Mouse (Mus musculus) liver, adult 2 months (tissue): Measurements from ENCODE around the gene Filip1l. TPM values are rescaled to one million over a fixed set of nuclear protein-coding genes. Genes with fewer than 3 reads are reported as not detected.

Source experiments
- DNase-seq: peaks from one replicate; pipeline ENCODE4 v3.0.0-alpha.2; 2011; ENCODE audit warnings: low read depth, low spot score; ENCODE audit errors: extremely low read depth
- H3K27ac ChIP-seq: fragments of 200-500 bp; replicated peaks from 2 replicates; pipeline ENCODE4 v1.5.1; 2012; ENCODE audit warnings: low read depth, mild to moderate bottlenecking, control low read depth, inconsistent platforms, low read length; ENCODE audit not compliant: insufficient read depth
- H3K27me3 ChIP-seq: fragments of 200-500 bp; 2 replicates; pipeline ENCODE4 v1.6.1; 2012; ENCODE audit warnings: mild to moderate bottlenecking, moderate library complexity, low read length, inconsistent platforms; ENCODE audit not compliant: control insufficient read depth, insufficient read depth
- H3K36me3 ChIP-seq: fragments of 200-500 bp; 2 replicates; pipeline ENCODE4 v1.6.1; 2012; ENCODE audit warnings: low read length, inconsistent platforms; ENCODE audit not compliant: control insufficient read depth, insufficient read depth
- H3K4me1 ChIP-seq: fragments of 200-500 bp; 2 replicates; pipeline ENCODE4 v1.6.1; 2011; ENCODE audit warnings: low read length; ENCODE audit not compliant: control insufficient read depth, insufficient read depth
- H3K4me3 ChIP-seq: fragments of 200-500 bp; 2 replicates; pipeline ENCODE4 v1.5.1; 2011; ENCODE audit warnings: low read depth, mild to moderate bottlenecking, control low read depth, low read length, moderate library complexity; ENCODE audit not compliant: insufficient read depth
- H3K79me2 ChIP-seq: fragments of 200-500 bp; 2 replicates; pipeline ENCODE4 v1.6.1; 2012; ENCODE audit warnings: inconsistent platforms, mild to moderate bottlenecking, low read length, moderate library complexity; ENCODE audit not compliant: control insufficient read depth, insufficient read depth
- H3K9ac ChIP-seq: fragments of 200-500 bp; 2 replicates; pipeline ENCODE4 v1.6.1; 2012; ENCODE audit warnings: low read depth, mild to moderate bottlenecking, control low read depth, inconsistent platforms, low read length
- CTCF ChIP-seq: fragments of 200-500 bp; IDR thresholded peaks from 2 replicates; pipeline ENCODE4 v1.5.1; 2011; ENCODE audit warnings: low read depth, low read length, control low read depth
- POLR2A ChIP-seq: fragments of 200-500 bp; IDR thresholded peaks from 2 replicates; pipeline ENCODE4 v1.6.1; 2011; ENCODE audit warnings: low read length, control low read depth; ENCODE audit not compliant: insufficient read depth; ENCODE audit errors: extremely low read depth
- WGBS: fragments of 180-500 bp; shearing (Covaris S2); methylation state at CpG from one replicate; pipeline ENCODE4 v1.1.7; 2018; 5-methylcytosine and 5-hydroxymethylcytosine counted together
- polyA plus RNA-seq: library from polyadenylated mRNA; depleted of rRNA; stranded (reverse); fragments of >200 nt; gene quantifications from 2 replicates; pipeline ENCODE4 v1.2.3, GENCODE M21; 2012; rRNA removed
- total RNA-seq: library from RNA; depleted of rRNA; stranded (reverse); fragments of >200 nt; gene quantifications from 2 replicates; pipeline ENCODE4 v1.2.3, GENCODE M21; 2014; rRNA removed

Filip1l gene
- total and polyA plus RNA-seq, 2 experiments: 0.82 to 2.9 TPM

GRCm38 (mm10) chr16:57606444-57607227, 253.7 kb downstream of the Filip1l start, which contains the start of gene Cmss1:
TSS of gene Cmss1 (minus strand) at chr16:57606864.
- 0 out of 2 replicates have a peak, but pooled peaks have one; percentile 16 for TF ChIP-seq POLR2A
- no peak for TF ChIP-seq CTCF
- DNase-seq: peak; percentile 73
- Histone ChIP-seq H3K27me3 (no peaks in the 10 kb centered on the region), H3K9ac (peak within 1 kb of the TSS; percentile 59), H3K36me3 (no peaks in the 10 kb centered on the region), H3K4me3 (peak within 1 kb of the TSS; percentile 70), H3K27ac (no peak within 1 kb of the TSS), H3K79me2 (no peaks in the 10 kb centered on the region), H3K4me1 (no peaks in the 10 kb centered on the region; the same call in 1 of the 2 replicates)
- under 1% methylated on average over 64 of the region's 64 CpGs for WGBS

- peak; percentile 24 for DNase-seq
- no peak overlapping the region for H3K9ac ChIP-seq
- no peaks in the 10 kb centered on the region for H3K27me3 ChIP-seq
- no peaks in the 10 kb centered on the region for H3K79me2 ChIP-seq
- no peak overlapping the region for H3K27ac ChIP-seq
- H3K4me1 ChIP-seq: no peaks in the 10 kb centered on the region; the same call in 1 of the 2 replicates
- no peaks in the 10 kb centered on the region for H3K36me3 ChIP-seq
- 2% methylated on average over 1 of the region's 1 CpGs for WGBS
- peak; percentile 56; the same call in 1 of the 2 replicates for TF ChIP-seq CTCF
- no peak for TF ChIP-seq POLR2A
- no peak overlapping the region for H3K4me3 ChIP-seq
Observed at GRCm38 (mm10) chr16:57611768-57612167, 258.9 kb downstream of the Filip1l start.

Other genes starting within 250 kb of the Filip1l start
- gene Tomm70a, start 231.4 kb upstream of the Filip1l start, total RNA-seq: 50.0 and 62.0 TPM in 2 replicates
- 14.2 and 17.0 TPM in 2 replicates for gene Tomm70a, start 231.4 kb upstream of the Filip1l start, polyA plus RNA-seq
- 260 and 288 TPM in 2 replicates for gene Nit2, start 185.8 kb upstream of the Filip1l start, total RNA-seq
- 172 and 195 TPM in 2 replicates for gene Nit2, start 185.8 kb upstream of the Filip1l start, polyA plus RNA-seq
- gene Tbc1d23, start 121.6 kb upstream of the Filip1l start, total RNA-seq: 17.7 and 18.7 TPM in 2 replicates
- gene Tbc1d23, start 121.6 kb upstream of the Filip1l start, polyA plus RNA-seq: 3.2 and 4.0 TPM in 2 replicates
- not detected in 2 replicates for gene Tmem30c, start 60.2 kb upstream of the Filip1l start, total RNA-seq
- not detected in 2 replicates for gene Tmem30c, start 60.2 kb upstream of the Filip1l start, polyA plus RNA-seq